Mouse (Mus musculus): ENCODE measurements around the gene Eaf2. TPM values are rescaled to one million over a fixed set of nuclear protein-coding genes. Genes with fewer than 3 reads are reported as not detected.

Eaf2 gene
- total RNA-seq, 1 experiment: 1.2 TPM

DNA sequence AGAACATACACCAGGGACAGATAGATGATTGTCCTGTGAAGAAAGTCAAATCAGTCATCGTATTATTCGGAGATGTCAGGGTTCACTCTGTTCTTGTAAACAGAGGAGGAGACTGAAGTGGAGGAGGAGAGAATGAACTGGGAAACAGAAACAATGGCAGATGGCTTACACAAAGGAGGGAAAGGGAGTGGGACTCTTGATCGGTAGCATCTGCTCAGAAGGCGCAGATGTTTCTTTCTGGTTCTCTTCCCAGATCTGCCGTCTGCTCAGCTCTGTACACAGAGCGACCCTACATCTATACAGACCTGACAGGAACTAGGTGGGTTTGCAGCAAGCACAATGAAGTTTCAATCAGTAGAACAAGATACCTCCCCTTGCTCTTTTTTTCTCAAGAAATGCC, 99.1 kb downstream of the Eaf2 start:
- H3K27ac ChIP-seq (ENCODE audit: insufficient read depth, low read depth, low read length, poor library complexity, severe bottlenecking): no peak overlapping the region
- no peak overlapping the region for H3K9ac ChIP-seq (ENCODE audit: insufficient read depth, low read depth, low read length, poor library complexity, severe bottlenecking)
- no peaks in the 10 kb centered on the region for H3K9me3 ChIP-seq (ENCODE audit: control insufficient read depth, insufficient read depth, low read depth, low read length)
- TF ChIP-seq MAFK (IDR thresholded peaks at IDR 0.05; ENCODE audit: insufficient read depth, low read depth, low read length) (no peak), ZC3H11A (IDR thresholded peaks at IDR 0.05; ENCODE audit: borderline replicate concordance, low read depth, low read length) (no peak), CHD2 (IDR thresholded peaks at IDR 0.05; ENCODE audit: low read depth, low read length) (no peak), HCFC1 (IDR thresholded peaks at IDR 0.05; ENCODE audit: borderline replicate concordance, insufficient read depth, low read length) (no peak)
- H3K4me3 ChIP-seq (ENCODE audit: insufficient read depth in 1 of 2, low read depth in 1 of 2, low read length in 2 of 2, poor library complexity in 1 of 2, severe bottlenecking in 1 of 2): no peak overlapping the region
- H3K36me3 ChIP-seq (ENCODE audit: control insufficient read depth, insufficient read depth, low read length, poor library complexity, severe bottlenecking): no peaks in the 10 kb centered on the region
- H3K4me1 ChIP-seq (ENCODE audit: control insufficient read depth in 2 of 2, insufficient read depth in 2 of 2, low read length in 2 of 2, poor library complexity in 1 of 2): peaks cover 0 to 2% of the 10 kb centered on the region in 2 experiments; a peak in 1 of 4 replicates
- DNase-seq (ENCODE audit: low read depth, low spot score): no peak
- in situ Hi-C loops (cut with MboI; ENCODE audit: low sequenced_read_pairs in 2 of 2, unreplicated experiment in 2 of 2): loop anchor here in 1 of 2 experiments (25.0 kb wide), 1 partner anchor 288 kb away; no protein-coding TSS in a partner anchor

DNA sequence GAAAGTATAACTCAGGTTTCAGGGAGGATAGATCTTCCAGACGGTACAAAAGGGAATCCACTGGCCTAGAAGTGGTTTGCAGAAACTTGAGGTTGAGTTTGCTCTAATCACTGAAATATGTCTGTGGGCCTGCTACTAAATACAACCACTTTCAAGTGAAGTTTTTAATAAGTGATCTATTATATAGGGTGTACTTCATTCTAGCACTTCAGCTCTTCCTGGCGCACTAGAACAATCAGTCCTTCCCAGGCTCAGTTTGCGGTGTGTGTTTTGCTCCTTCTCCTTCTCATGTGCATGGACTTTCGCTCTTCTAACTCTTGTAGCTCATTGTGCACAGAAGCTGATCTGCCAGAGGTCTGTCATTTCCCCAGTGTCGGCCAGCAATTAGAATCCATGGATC, 101.8 kb downstream of the Eaf2 start:
- no peak overlapping the region for H3K27ac ChIP-seq (ENCODE audit: insufficient read depth, low read depth, low read length, poor library complexity, severe bottlenecking)
- no peak overlapping the region for H3K4me3 ChIP-seq (ENCODE audit: insufficient read depth in 1 of 2, low read depth in 1 of 2, low read length in 2 of 2, poor library complexity in 1 of 2, severe bottlenecking in 1 of 2)
- TF ChIP-seq MAFK (IDR thresholded peaks at IDR 0.05; ENCODE audit: insufficient read depth, low read depth, low read length): no peak
- no peak for TF ChIP-seq CHD2 (IDR thresholded peaks at IDR 0.05; ENCODE audit: low read depth, low read length)
- no peak for TF ChIP-seq HCFC1 (IDR thresholded peaks at IDR 0.05; ENCODE audit: borderline replicate concordance, insufficient read depth, low read length)
- TF ChIP-seq ZNF384 (IDR thresholded peaks at IDR 0.05; ENCODE audit: low read depth, low read length): no peak
- no peak for TF ChIP-seq ZC3H11A (IDR thresholded peaks at IDR 0.05; ENCODE audit: borderline replicate concordance, low read depth, low read length)
- H3K9me3 ChIP-seq (ENCODE audit: control insufficient read depth, insufficient read depth, low read depth, low read length): no peaks in the 10 kb centered on the region
- H3K36me3 ChIP-seq (ENCODE audit: control insufficient read depth, insufficient read depth, low read length, poor library complexity, severe bottlenecking): no peaks in the 10 kb centered on the region
- peaks cover 0 to 5% of the 10 kb centered on the region in 2 experiments; a peak in 1 of 4 replicates for H3K4me1 ChIP-seq (ENCODE audit: control insufficient read depth in 2 of 2, insufficient read depth in 2 of 2, low read length in 2 of 2, poor library complexity in 1 of 2)
- in situ Hi-C loops (cut with MboI; ENCODE audit: low sequenced_read_pairs in 2 of 2, unreplicated experiment in 2 of 2): no loop called here
- no peak overlapping the region for H3K9ac ChIP-seq (ENCODE audit: insufficient read depth, low read depth, low read length, poor library complexity, severe bottlenecking)
- no peak for DNase-seq (ENCODE audit: low read depth, low spot score)

DNA sequence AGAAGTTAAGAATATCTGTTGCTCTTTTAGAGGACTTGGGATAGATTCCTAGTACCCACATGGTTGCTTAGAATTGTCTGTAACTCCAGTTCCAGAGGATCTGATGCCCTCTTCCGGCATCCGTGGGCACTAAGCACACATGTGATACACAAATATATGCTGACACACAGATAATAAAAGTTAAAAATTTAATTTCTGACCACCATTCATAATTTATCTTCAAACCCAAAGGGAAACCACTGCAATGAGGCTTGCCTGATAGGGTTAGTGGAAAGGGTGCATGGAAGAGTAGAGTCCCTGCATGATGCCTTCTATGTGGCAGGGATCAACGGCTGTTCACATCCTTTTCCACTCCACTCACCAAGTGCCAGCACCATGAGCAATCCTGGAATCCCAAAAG, 103.1 kb downstream of the Eaf2 start:
- Histone ChIP-seq H3K9me3 (ENCODE audit: control insufficient read depth, insufficient read depth, low read depth, low read length) (no peaks in the 10 kb centered on the region), H3K4me3 (ENCODE audit: insufficient read depth in 1 of 2, low read depth in 1 of 2, low read length in 2 of 2, poor library complexity in 1 of 2, severe bottlenecking in 1 of 2) (no peak overlapping the region), H3K9ac (ENCODE audit: insufficient read depth, low read depth, low read length, poor library complexity, severe bottlenecking) (no peak overlapping the region), H3K4me1 (ENCODE audit: control insufficient read depth in 2 of 2, insufficient read depth in 2 of 2, low read length in 2 of 2, poor library complexity in 1 of 2) (peaks cover 0 to 5% of the 10 kb centered on the region in 2 experiments; a peak in 1 of 4 replicates), H3K36me3 (ENCODE audit: control insufficient read depth, insufficient read depth, low read length, poor library complexity, severe bottlenecking) (no peaks in the 10 kb centered on the region), H3K27ac (ENCODE audit: insufficient read depth, low read depth, low read length, poor library complexity, severe bottlenecking) (no peak overlapping the region)
- in situ Hi-C loops (cut with MboI; ENCODE audit: low sequenced_read_pairs in 2 of 2, unreplicated experiment in 2 of 2): no loop called here
- no peak for TF ChIP-seq HCFC1 (IDR thresholded peaks at IDR 0.05; ENCODE audit: borderline replicate concordance, insufficient read depth, low read length)
- TF ChIP-seq ZNF384 (IDR thresholded peaks at IDR 0.05; ENCODE audit: low read depth, low read length): no peak
- DNase-seq (ENCODE audit: low read depth, low spot score): no peak

DNA sequence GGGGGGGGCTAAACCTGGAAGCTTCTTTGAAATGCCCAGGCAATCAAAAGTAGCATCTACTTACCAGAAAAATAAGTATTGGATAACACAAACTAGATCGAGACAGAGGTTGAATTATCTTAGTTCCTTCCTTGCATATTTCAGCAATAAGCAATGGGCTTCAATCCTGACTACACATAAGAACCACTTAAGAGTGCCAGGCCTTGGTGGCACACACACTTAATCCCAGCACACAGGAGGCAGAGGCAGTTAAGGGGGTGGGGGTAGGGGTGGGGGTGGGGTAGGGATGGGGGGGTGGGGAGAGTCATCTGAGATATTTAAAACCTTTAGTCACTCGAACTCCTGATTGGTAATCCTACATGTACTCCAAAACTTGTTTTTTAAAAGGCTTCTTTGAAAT, 103.6 kb downstream of the Eaf2 start:
- DNase-seq (ENCODE audit: low read depth, low spot score): no peak
- TF ChIP-seq CHD2 (IDR thresholded peaks at IDR 0.05; ENCODE audit: low read depth, low read length): no peak
- TF ChIP-seq MAFK (IDR thresholded peaks at IDR 0.05; ENCODE audit: insufficient read depth, low read depth, low read length): no peak
- TF ChIP-seq HCFC1 (IDR thresholded peaks at IDR 0.05; ENCODE audit: borderline replicate concordance, insufficient read depth, low read length): no peak
- no peak for TF ChIP-seq ZNF384 (IDR thresholded peaks at IDR 0.05; ENCODE audit: low read depth, low read length)
- no peak for TF ChIP-seq ZC3H11A (IDR thresholded peaks at IDR 0.05; ENCODE audit: borderline replicate concordance, low read depth, low read length)
- no peak overlapping the region for H3K4me3 ChIP-seq (ENCODE audit: insufficient read depth in 1 of 2, low read depth in 1 of 2, low read length in 2 of 2, poor library complexity in 1 of 2, severe bottlenecking in 1 of 2)
- in situ Hi-C loops (cut with MboI; ENCODE audit: low sequenced_read_pairs in 2 of 2, unreplicated experiment in 2 of 2): no loop called here
- H3K9me3 ChIP-seq (ENCODE audit: control insufficient read depth, insufficient read depth, low read depth, low read length): no peaks in the 10 kb centered on the region
- no peak overlapping the region for H3K9ac ChIP-seq (ENCODE audit: insufficient read depth, low read depth, low read length, poor library complexity, severe bottlenecking)
- H3K36me3 ChIP-seq (ENCODE audit: control insufficient read depth, insufficient read depth, low read length, poor library complexity, severe bottlenecking): no peaks in the 10 kb centered on the region
- no peak overlapping the region for H3K27ac ChIP-seq (ENCODE audit: insufficient read depth, low read depth, low read length, poor library complexity, severe bottlenecking)
- peaks cover 0 to 4% of the 10 kb centered on the region in 2 experiments; a peak in 1 of 4 replicates for H3K4me1 ChIP-seq (ENCODE audit: control insufficient read depth in 2 of 2, insufficient read depth in 2 of 2, low read length in 2 of 2, poor library complexity in 1 of 2)

DNA sequence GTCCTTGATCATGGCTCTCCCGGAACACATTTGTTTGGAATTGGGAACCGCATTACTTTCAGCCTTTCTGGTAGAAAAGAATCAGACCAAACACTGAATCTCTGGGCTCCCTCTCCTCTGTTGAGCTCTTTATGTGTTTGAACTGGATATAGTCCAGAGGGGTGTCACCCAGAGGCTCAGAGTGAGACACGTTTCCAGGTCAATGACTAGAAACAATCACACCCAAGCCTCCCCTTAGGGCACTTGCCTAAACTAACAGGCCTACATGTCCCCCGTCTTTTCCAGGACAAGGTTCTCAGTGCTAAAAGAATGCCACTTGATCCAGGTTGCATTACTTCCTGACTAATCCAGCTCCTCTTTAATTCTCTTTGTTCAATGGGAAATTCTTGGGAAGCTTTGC, 104.0 kb downstream of the Eaf2 start:
- Histone ChIP-seq H3K27ac (ENCODE audit: insufficient read depth, low read depth, low read length, poor library complexity, severe bottlenecking) (no peak overlapping the region), H3K9ac (ENCODE audit: insufficient read depth, low read depth, low read length, poor library complexity, severe bottlenecking) (no peak overlapping the region), H3K36me3 (ENCODE audit: control insufficient read depth, insufficient read depth, low read length, poor library complexity, severe bottlenecking) (no peaks in the 10 kb centered on the region), H3K9me3 (ENCODE audit: control insufficient read depth, insufficient read depth, low read depth, low read length) (no peaks in the 10 kb centered on the region), H3K4me1 (ENCODE audit: control insufficient read depth in 2 of 2, insufficient read depth in 2 of 2, low read length in 2 of 2, poor library complexity in 1 of 2) (0 out of 4 replicates have a peak, but pooled peaks cover 0 to 3% of the 10 kb centered on the region in 2 experiments), H3K4me3 (ENCODE audit: insufficient read depth in 1 of 2, low read depth in 1 of 2, low read length in 2 of 2, poor library complexity in 1 of 2, severe bottlenecking in 1 of 2) (no peak overlapping the region)
- in situ Hi-C loops (cut with MboI; ENCODE audit: low sequenced_read_pairs in 2 of 2, unreplicated experiment in 2 of 2): no loop called here
- DNase-seq (ENCODE audit: low read depth, low spot score): no peak
- TF ChIP-seq CHD2 (IDR thresholded peaks at IDR 0.05; ENCODE audit: low read depth, low read length): no peak
- no peak for TF ChIP-seq ZC3H11A (IDR thresholded peaks at IDR 0.05; ENCODE audit: borderline replicate concordance, low read depth, low read length)
- no peak for TF ChIP-seq ZNF384 (IDR thresholded peaks at IDR 0.05; ENCODE audit: low read depth, low read length)
- TF ChIP-seq HCFC1 (IDR thresholded peaks at IDR 0.05; ENCODE audit: borderline replicate concordance, insufficient read depth, low read length): no peak
- TF ChIP-seq MAFK (IDR thresholded peaks at IDR 0.05; ENCODE audit: insufficient read depth, low read depth, low read length): no peak

All from ES-E14 (cell line).